Mouse (Mus musculus) heart, adult 2 months (tissue): ENCODE measurements around the gene Pgpep1. TPM values are rescaled to one million over a fixed set of nuclear protein-coding genes. Genes with fewer than 3 reads are reported as not detected.

ENCODE experiments used
- DNase-seq, 2 experiments: peaks; one replicate each; pipeline ENCODE4 v3.0.0; 2021
- H3K27ac ChIP-seq: fragments of 200-600 bp; 2 replicates; pipeline ENCODE4 v1.8.1; 2022
- H3K27me3 ChIP-seq: fragments of 200-500 bp; 2 replicates; pipeline ENCODE4 v1.6.1; 2012; ENCODE audit warnings: mild to moderate bottlenecking, low read length, inconsistent platforms, mixed read lengths; ENCODE audit not compliant: control insufficient read depth, insufficient read depth
- H3K36me3 ChIP-seq: fragments of 200-500 bp; 2 replicates; pipeline ENCODE4 v1.6.1; 2012; ENCODE audit warnings: low read length, inconsistent platforms; ENCODE audit not compliant: control insufficient read depth, insufficient read depth
- H3K4me1 ChIP-seq: fragments of 200-500 bp; 2 replicates; pipeline ENCODE4 v1.6.1; 2011; ENCODE audit warnings: low read length; ENCODE audit not compliant: control insufficient read depth, insufficient read depth
- H3K4me3 ChIP-seq: fragments of 200-600 bp; 2 replicates; pipeline ENCODE4 v1.8.1; 2022
- H3K79me2 ChIP-seq: fragments of 200-500 bp; replicated peaks from 2 replicates; pipeline ENCODE4 v1.6.1; 2012; ENCODE audit warnings: mild to moderate bottlenecking, inconsistent platforms, low read length, moderate library complexity, mixed read lengths; ENCODE audit not compliant: control insufficient read depth, insufficient read depth
- H3K9ac ChIP-seq: fragments of 200-500 bp; 2 replicates; pipeline ENCODE4 v1.6.1; 2012; ENCODE audit warnings: low read depth, mild to moderate bottlenecking, control low read depth, inconsistent platforms, low read length, mixed read lengths
- CTCF ChIP-seq: fragments of 200-600 bp; IDR thresholded peaks from 2 replicates; pipeline ENCODE4 v1.8.1; 2022; ENCODE audit warnings: antibody characterized with exemption, mild to moderate bottlenecking, moderate library complexity
- EP300 ChIP-seq: fragments of 200-500 bp; IDR thresholded peaks from 2 replicates; pipeline ENCODE4 v1.6.1; 2011; ENCODE audit warnings: low read depth, low read length, control low read depth; ENCODE audit not compliant: insufficient read depth
- POLR2A ChIP-seq: fragments of 200-500 bp; IDR thresholded peaks from 2 replicates; pipeline ENCODE4 v1.6.1; 2011; ENCODE audit warnings: mild to moderate bottlenecking, low read depth, low read length, control low read depth; ENCODE audit not compliant: insufficient read depth
- WGBS: fragments of 180-500 bp; shearing (Covaris S2); methylation state at CpG from one replicate; pipeline ENCODE4 v1.1.7; 2018; 5-methylcytosine and 5-hydroxymethylcytosine counted together
- intact Hi-C: fragments of 180-260 bp; cut with DNase I; formaldehyde crosslinking; loops from one replicate; pipeline ENCODE4 v1.15.1; 2025
- polyA plus RNA-seq: library from polyadenylated mRNA; depleted of rRNA; stranded (reverse); fragments of >200 nt; gene quantifications from 2 replicates; pipeline ENCODE4 v1.2.3, GENCODE M21; 2012
- total RNA-seq, 2 experiments: library from RNA; stranded (reverse); gene quantifications; 2 replicates each; pipeline ENCODE4 v1.2.3; 2021

The Pgpep1 gene
- total and polyA plus RNA-seq, 3 experiments = 35.5 to 48.4 (median 39.7) TPM

DNA sequence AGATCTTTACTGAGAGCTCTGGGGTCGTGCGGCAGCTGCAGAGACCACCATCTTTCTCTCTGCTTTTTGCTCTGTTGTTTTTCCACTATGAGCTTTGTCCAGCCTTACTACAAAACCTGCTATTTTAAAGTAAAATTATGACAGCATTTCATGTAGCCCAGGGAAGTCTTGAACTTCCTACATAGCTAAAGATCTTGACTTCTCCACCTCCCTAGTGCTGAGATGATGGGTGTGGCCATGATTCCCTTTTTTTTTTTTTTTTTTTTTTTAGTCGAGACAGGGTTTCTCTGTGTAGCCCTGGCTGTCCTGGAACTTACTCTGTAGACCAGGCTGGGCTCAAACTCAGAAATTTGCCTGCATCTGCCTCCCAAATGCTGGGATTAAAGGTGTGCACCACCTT, 4.4 kb upstream of the Pgpep1 start:
- no peak overlapping the region for H3K27ac ChIP-seq
- H3K4me3 ChIP-seq = no peak overlapping the region
- WGBS = 75% methylated on average over 3 of the region's 3 CpGs
- DNase-seq = no peak
- no peak for TF ChIP-seq POLR2A
- no peaks in the 10 kb centered on the region for H3K79me2 ChIP-seq
- H3K36me3 ChIP-seq = no peaks in the 10 kb centered on the region
- H3K9ac ChIP-seq = no peak overlapping the region
- H3K27me3 ChIP-seq = no peaks in the 10 kb centered on the region
- H3K4me1 ChIP-seq = no peaks in the 10 kb centered on the region; the same call in 1 of the 2 replicates
- intact Hi-C loops = no loop called here

DNA sequence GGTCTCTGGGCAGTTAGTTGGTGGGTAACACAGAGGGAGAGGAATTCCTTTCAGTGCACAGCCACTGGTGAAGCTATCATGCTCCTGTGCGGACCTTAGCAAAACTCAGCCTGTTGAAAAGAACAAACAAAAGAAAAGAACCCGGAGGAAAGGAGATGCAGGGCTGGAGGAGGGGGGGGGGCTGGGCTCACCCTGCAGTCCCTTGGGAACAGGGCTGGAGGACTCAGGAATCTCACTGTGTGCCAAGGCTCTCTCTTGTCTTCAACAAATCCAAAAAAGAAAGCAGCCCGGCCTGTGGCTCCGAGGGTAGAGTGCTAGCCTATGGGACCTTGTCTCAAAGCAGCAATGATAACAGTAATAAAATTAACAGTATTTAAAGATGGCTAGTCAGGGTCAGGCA, 3.5 kb upstream of the Pgpep1 start:
- no peak overlapping the region for H3K27ac ChIP-seq
- H3K79me2 ChIP-seq = no peaks in the 10 kb centered on the region
- no peak for DNase-seq
- no peak overlapping the region for H3K4me3 ChIP-seq
- 31% methylated on average over 4 of the region's 4 CpGs for WGBS
- peaks cover 2% of the 10 kb centered on the region for H3K4me1 ChIP-seq
- no peaks in the 10 kb centered on the region for H3K36me3 ChIP-seq
- intact Hi-C loops = no loop called here
- H3K27me3 ChIP-seq = no peaks in the 10 kb centered on the region
- H3K9ac ChIP-seq = no peak overlapping the region
- no peak for TF ChIP-seq CTCF

DNA sequence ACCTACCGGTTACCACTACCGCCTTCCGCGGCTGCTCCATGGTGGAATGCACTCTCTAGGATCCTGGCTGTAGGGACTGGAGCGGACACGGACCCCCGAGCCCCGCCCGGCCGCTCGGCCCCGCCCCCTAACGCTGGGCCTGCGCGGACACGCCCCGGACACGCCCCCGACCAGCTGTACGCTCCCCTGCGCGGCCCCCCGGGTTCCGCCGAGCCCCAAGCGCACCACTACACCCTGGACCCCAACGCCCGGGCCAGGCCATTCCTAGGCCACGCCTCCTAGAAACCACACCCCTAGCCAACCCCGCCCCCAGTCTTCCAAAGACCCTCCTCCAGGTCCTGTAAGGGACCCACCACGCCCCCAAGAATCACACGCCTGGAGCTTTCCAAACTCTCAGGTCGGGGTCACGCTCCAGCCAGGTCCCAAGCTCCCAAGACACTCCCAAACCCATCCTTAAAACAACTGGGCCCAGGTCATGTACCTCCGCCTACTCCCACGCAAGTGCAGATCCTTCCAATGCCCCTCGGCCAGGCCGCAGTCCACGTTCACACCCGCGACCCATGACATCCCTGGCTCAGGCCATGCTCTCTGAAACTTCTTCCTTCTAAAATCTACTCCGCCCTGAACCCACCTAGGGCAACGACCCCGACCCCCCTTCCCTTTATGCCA, 450 bp downstream of the Pgpep1 start:
- H3K9ac ChIP-seq = peak overlapping the region; percentile 88
- H3K4me3 ChIP-seq = peak overlapping the region; percentile 81
- intact Hi-C loops = no loop called here
- peak; percentile 91 to 92 for DNase-seq
- TF ChIP-seq POLR2A = peak; percentile 83; the same call in 1 of the 2 replicates
- peak; percentile 37; the same call in 1 of the 2 replicates for TF ChIP-seq EP300
- no peak for TF ChIP-seq CTCF
- no peaks in the 10 kb centered on the region for H3K36me3 ChIP-seq
- no peaks in the 10 kb centered on the region for H3K27me3 ChIP-seq
- WGBS = 2% methylated on average over 44 of the region's 44 CpGs
- no peaks in the 10 kb centered on the region for H3K79me2 ChIP-seq
- peak overlapping the region; percentile 81 for H3K27ac ChIP-seq
- peaks cover 6% of the 10 kb centered on the region for H3K4me1 ChIP-seq

DNA sequence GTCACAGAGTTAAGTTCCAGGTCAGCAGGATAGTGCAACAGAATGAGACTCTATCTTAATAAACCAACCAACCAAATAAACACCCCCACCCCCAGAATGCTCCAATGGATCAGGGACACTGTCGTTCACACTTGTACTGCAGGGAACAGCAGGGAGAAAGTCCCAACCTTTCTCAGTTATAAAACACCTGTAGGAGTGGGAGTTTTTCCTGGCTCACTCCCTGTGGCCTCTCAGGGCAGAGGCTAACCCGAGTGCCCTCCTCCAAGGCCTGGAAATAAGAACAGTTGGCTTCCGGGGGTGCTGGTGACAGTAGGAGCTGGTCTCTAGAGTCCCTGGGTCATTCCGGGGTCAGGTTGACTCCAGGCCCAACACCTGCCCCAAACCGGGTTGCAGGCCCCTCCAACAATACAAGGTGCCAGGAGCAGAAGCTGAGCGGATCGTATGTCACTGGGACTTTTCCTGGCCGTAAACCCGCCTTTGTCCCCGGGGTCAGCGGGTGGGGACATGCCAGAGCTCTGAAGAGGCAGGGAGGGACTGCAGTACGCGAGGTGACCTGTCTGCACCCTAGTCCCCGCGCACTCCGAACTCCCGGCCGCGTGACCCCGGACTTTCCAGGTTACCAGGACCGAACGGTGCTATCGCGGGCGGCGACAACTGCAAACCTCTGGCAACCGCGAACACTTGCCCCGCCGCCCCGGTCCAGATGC, 1.1 kb downstream of the Pgpep1 start:
- no peak; the same call in 1 of the 2 replicates for TF ChIP-seq POLR2A
- no peak; the same call in 1 of the 2 replicates for TF ChIP-seq EP300
- no peak for TF ChIP-seq CTCF
- Histone ChIP-seq H3K27me3 (no peaks in the 10 kb centered on the region), H3K79me2 (no peaks in the 10 kb centered on the region), H3K27ac (peak overlapping the region; percentile 81), H3K4me3 (peak overlapping the region; percentile 81), H3K9ac (peak overlapping the region; percentile 88), H3K4me1 (peaks cover 6% of the 10 kb centered on the region), H3K36me3 (no peaks in the 10 kb centered on the region)
- no peak for DNase-seq
- 2% methylated on average over 31 of the region's 31 CpGs for WGBS
- intact Hi-C loops = no loop called here

DNA sequence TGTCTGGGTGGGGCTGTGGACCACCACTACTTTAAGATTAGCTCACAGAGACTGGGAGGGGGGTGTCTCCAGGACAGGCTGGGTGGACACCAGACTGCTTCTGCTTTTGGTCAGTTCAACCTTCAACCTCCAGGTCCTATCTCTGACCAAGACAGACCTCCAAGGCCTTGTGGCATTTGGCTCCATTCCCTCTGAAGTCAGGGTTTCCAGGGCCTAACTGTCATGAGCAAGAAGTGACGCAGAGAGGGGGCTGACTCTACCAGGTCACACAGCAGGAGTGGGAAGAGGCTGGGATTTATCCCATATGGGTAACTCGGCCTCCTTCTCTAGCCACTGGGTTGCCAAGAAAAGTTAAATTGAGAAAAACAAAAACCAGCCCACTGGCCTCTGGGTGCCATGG, 2.4 kb downstream of the Pgpep1 start:
- DNase-seq = peak in 1 of 2 experiments; percentile 16
- TF ChIP-seq POLR2A (no peak), EP300 (no peak), CTCF (no peak)
- Histone ChIP-seq H3K9ac (no peak overlapping the region), H3K36me3 (no peaks in the 10 kb centered on the region), H3K4me3 (no peak overlapping the region), H3K4me1 (peaks cover 6% of the 10 kb centered on the region), H3K27me3 (no peaks in the 10 kb centered on the region), H3K79me2 (no peaks in the 10 kb centered on the region), H3K27ac (no peak overlapping the region)
- intact Hi-C loops = no loop called here
- WGBS = 85% methylated on average over 2 of the region's 2 CpGs

DNA sequence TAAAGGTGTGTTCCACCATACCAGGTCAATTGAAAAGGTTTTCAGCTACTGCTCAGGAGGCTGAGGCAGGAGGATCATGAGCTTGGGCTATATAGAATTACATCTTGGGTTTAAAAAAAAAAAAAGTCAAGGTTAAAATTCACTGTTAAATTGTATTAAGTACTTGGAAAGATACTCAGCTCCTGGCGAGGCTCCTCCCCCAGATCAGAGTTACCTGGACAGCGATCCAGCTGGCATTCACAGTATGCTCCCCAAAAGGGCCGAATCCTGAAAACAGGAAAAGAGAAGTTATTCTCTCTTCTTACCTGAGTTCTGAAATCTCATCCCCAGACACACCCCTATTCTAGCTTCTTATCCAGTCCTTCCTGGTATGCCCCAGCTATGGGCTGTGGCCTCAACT, 3.0 kb downstream of the Pgpep1 start:
- Histone ChIP-seq H3K36me3 (no peaks in the 10 kb centered on the region), H3K4me1 (peaks cover 6% of the 10 kb centered on the region), H3K27me3 (no peaks in the 10 kb centered on the region), H3K9ac (no peak overlapping the region), H3K27ac (no peak overlapping the region), H3K4me3 (no peak overlapping the region), H3K79me2 (no peaks in the 10 kb centered on the region)
- WGBS = 96% methylated on average over 3 of the region's 3 CpGs
- TF ChIP-seq EP300 = no peak
- no peak for TF ChIP-seq POLR2A
- TF ChIP-seq CTCF = no peak
- intact Hi-C loops = no loop called here
- DNase-seq = no peak
